Mouse (Mus musculus) heart, embryonic 11.5 days (tissue): Measurements from ENCODE around the gene Dnah11. TPM values are rescaled to one million over a fixed set of nuclear protein-coding genes. Genes with fewer than 3 reads are reported as not detected.

Experiments used
- ATAC-seq: fragments of 200-750 bp; cut with Nextera tagmentation; replicated peaks from 2 replicates; pipeline ENCODE4 v1.8.0; 2017; ENCODE audit warnings: moderate library complexity; ENCODE audit not compliant: insufficient number of reproducible peaks, low FRiP score, low TSS enrichment
- H3K27ac ChIP-seq: fragments of 300-500 bp; sonication (generic); 2 replicates; pipeline ENCODE4 v1.5.1; 2014; ENCODE audit warnings: mild to moderate bottlenecking, low read depth, low read length
- H3K27me3 ChIP-seq: fragments of 300-500 bp; sonication (generic); 2 replicates; pipeline ENCODE4 v1.6.1; 2014; ENCODE audit warnings: mild to moderate bottlenecking, low read length, mixed read lengths; ENCODE audit not compliant: control insufficient read depth, insufficient read depth
- H3K36me3 ChIP-seq: fragments of 300-500 bp; sonication (generic); 2 replicates; pipeline ENCODE4 v1.6.1; 2014; ENCODE audit warnings: mild to moderate bottlenecking, low read length, moderate library complexity, mixed read lengths; ENCODE audit not compliant: control insufficient read depth, insufficient read depth
- H3K4me1 ChIP-seq: fragments of 300-500 bp; sonication (generic); 2 replicates; pipeline ENCODE4 v1.6.1; 2014; ENCODE audit warnings: low read length; ENCODE audit not compliant: control insufficient read depth, insufficient read depth
- H3K4me2 ChIP-seq: fragments of 300-500 bp; sonication (generic); 2 replicates; pipeline ENCODE4 v1.6.1; 2014; ENCODE audit warnings: mild to moderate bottlenecking, moderate library complexity
- H3K4me3 ChIP-seq: fragments of 300-500 bp; sonication (generic); 2 replicates; pipeline ENCODE4 v1.5.1; 2014; ENCODE audit warnings: low read depth, low read length
- H3K9ac ChIP-seq: fragments of 300-500 bp; sonication (generic); 2 replicates; pipeline ENCODE4 v1.6.1; 2014; ENCODE audit warnings: mild to moderate bottlenecking, low read depth, low read length, moderate library complexity
- H3K9me3 ChIP-seq: fragments of 300-500 bp; sonication (generic); replicated peaks from 2 replicates; pipeline ENCODE4 v1.6.1; 2016; ENCODE audit warnings: low read length; ENCODE audit not compliant: control insufficient read depth
- WGBS: fragments of 180-500 bp; shearing (Covaris S2); extraction: QIAGEN DNeasy Blood & Tissue Kit; methylation state at CpG from one replicate; pipeline ENCODE4 v1.1.7; 2014; ENCODE audit not compliant: insufficient replicate concordance; 5-methylcytosine and 5-hydroxymethylcytosine counted together
- polyA plus RNA-seq: library from polyadenylated mRNA; unstranded; fragments of >200 nt; fragmentation: Nextera tagmentation; extraction: Ambion mirVana; gene quantifications from 2 replicates; pipeline ENCODE4 v1.2.1, GENCODE M21; 2014

Dnah11 gene
- polyA plus RNA-seq, 1 experiment from 2014 or later = 0.04 TPM

DNA sequence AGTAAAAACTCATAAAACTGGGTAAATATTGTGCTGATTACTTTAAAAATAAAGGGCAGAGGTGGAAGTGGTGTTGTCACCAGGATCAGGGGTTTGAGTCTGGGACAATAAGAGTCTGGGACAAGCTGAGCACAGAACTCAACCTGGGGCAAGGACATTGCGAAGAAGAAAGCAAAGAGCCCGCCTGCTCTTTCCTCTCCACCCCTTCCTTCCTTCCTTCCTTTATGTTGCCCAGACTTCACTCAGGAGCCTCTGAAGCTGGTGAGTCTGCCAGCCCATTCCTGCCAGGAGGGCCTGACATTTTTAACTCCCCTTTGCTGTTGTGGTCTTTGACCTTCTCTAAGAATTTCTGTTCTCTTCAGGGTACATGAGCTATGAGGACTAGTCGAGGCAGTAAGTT is 86.9 kb downstream of the Dnah11 start:
- 68% methylated on average over 3 of the region's 3 CpGs for WGBS
- Histone ChIP-seq H3K27me3 (no peaks in the 10 kb centered on the region), H3K4me3 (no peak overlapping the region)

DNA sequence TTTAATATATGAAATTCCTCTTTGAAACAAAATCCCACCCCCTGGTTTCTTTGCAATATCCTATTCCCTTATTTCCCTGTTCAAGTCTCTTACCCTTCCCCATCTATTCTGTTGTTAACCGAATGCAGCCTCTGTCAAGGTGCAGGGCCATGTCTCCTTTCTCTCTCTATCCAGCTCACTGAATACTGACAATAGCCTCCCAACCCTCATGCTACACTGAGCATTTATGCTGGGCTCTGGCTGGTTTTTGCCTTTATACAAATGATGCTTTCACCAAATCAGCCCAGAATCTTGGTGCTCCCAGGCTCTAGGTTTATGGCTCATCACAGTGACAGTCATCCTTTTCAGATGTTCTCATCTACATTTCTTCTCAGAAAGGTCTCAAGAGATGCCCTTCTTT is 91.1 kb downstream of the Dnah11 start:
- Histone ChIP-seq H3K9ac (no peak overlapping the region), H3K36me3 (no peaks in the 10 kb centered on the region), H3K4me3 (no peak overlapping the region), H3K27ac (no peak overlapping the region), H3K4me1 (no peaks in the 10 kb centered on the region), H3K27me3 (no peaks in the 10 kb centered on the region), H3K4me2 (no peak overlapping the region), H3K9me3 (no peaks in the 10 kb centered on the region)
- no peak for ATAC-seq
- 83% methylated on average over 1 of the region's 1 CpGs for WGBS

More for the DNA sequence above, 86.9 kb downstream of the Dnah11 start:
- H3K9me3 ChIP-seq = no peaks in the 10 kb centered on the region
- H3K4me2 ChIP-seq = no peak overlapping the region
- H3K27ac ChIP-seq = no peak overlapping the region
- no peak for ATAC-seq
- no peaks in the 10 kb centered on the region for H3K36me3 ChIP-seq
- no peak overlapping the region for H3K9ac ChIP-seq
- no peaks in the 10 kb centered on the region for H3K4me1 ChIP-seq

DNA sequence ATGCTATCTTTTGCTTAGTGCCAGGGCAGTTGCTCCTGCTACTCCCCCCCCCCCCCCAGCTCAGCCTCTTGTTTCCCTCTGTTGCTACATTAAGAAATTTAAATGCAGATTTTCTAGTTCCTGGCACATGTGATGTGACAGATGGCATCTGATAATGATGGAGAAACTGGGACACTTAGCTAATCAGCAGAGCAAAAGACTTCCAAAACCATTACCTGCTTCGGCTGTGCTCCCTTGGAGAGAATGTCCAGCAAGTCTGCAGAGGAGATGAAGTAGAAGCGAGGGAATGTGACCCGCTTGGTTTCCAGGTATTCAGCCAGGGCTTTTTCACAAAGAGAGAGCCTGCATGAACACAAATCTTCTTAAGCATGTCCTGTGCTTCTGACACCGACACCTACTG is 94.3 kb downstream of the Dnah11 start:
- H3K27me3 ChIP-seq = no peaks in the 10 kb centered on the region
- H3K36me3 ChIP-seq = no peaks in the 10 kb centered on the region
- H3K4me1 ChIP-seq = no peaks in the 10 kb centered on the region
- H3K9me3 ChIP-seq = no peaks in the 10 kb centered on the region
- 74% methylated on average over 4 of the region's 4 CpGs for WGBS
- no peak overlapping the region for H3K27ac ChIP-seq
- no peak overlapping the region for H3K9ac ChIP-seq
- H3K4me2 ChIP-seq = no peak overlapping the region
- ATAC-seq = no peak
- H3K4me3 ChIP-seq = no peak overlapping the region

DNA sequence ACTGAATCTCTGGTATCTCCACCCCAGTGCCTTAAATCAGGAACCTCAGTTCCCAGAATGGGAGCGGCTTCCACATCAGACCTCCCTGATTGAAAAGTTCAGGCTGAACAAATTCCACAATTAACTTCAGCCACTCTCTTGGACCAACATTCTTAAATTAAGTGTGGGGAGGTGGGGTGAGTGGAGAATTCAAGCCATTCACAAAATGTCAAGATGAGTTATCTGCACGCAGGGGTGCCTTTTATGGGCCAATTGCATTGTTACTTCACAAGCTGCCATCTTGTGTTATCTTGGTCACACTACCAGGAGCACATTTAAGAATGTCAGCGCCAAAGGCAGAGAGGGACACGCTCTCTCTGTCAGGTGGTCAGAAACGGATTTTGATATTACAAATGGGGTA is 99.1 kb downstream of the Dnah11 start:
- 70% methylated on average over 5 of the region's 5 CpGs for WGBS
- H3K27ac ChIP-seq = no peak overlapping the region
- H3K9me3 ChIP-seq = no peaks in the 10 kb centered on the region
- H3K4me1 ChIP-seq = no peaks in the 10 kb centered on the region
- no peak overlapping the region for H3K9ac ChIP-seq
- no peak for ATAC-seq
- H3K4me2 ChIP-seq = no peak overlapping the region
- H3K4me3 ChIP-seq = no peak overlapping the region
- H3K36me3 ChIP-seq = no peaks in the 10 kb centered on the region
- H3K27me3 ChIP-seq = no peaks in the 10 kb centered on the region

DNA sequence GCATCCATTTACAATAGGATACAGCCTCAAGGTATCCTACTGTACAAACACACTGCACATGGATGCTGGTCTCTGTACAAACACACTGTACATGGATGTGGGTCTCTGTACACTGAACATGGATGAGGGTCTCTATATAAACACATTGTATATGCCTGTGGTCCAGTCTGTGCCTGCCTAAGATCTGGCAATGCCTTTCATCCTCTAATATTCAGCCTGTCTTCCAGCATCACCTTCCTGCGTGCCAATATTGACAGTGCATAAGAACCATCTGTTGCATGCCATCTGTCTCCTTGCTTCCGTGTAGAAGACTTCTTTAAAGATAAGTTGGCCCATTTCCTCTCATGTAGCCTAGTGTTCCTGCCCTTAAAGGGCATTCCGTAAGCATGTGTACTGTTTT is 100.6 kb downstream of the Dnah11 start:
- Histone ChIP-seq H3K36me3 (no peaks in the 10 kb centered on the region), H3K9ac (no peak overlapping the region), H3K4me3 (no peak overlapping the region), H3K27me3 (no peaks in the 10 kb centered on the region), H3K27ac (no peak overlapping the region), H3K4me1 (no peaks in the 10 kb centered on the region), H3K9me3 (no peaks in the 10 kb centered on the region), H3K4me2 (no peak overlapping the region)
- 71% methylated on average over 3 of the region's 3 CpGs for WGBS
- ATAC-seq = no peak

DNA sequence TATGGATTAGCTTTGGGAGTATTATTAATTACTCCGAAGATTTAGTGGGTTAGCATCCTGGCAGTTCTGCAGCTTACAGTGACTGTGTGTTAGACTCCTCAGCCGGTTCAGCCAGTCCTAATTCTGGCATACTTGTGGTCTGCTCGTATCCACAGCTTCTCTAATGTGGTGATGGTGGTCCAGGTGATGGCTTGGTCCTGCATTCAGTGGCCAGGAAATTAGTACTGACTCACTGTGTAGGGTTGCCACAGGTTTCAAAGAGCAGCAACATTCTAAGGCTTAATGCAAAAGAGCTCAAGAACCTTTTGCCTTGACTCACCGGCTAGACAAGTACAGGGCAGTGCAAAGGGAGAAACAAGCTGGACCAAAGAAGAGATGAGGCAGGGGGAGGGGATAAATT is 103.9 kb downstream of the Dnah11 start:
- H3K9me3 ChIP-seq = no peaks in the 10 kb centered on the region
- H3K36me3 ChIP-seq = no peaks in the 10 kb centered on the region
- WGBS = 78% methylated on average over 4 of the region's 4 CpGs
- no peak overlapping the region for H3K27ac ChIP-seq
- H3K4me3 ChIP-seq = no peak overlapping the region
- no peak for ATAC-seq
- no peak overlapping the region for H3K4me2 ChIP-seq
- no peak overlapping the region for H3K9ac ChIP-seq
- no peaks in the 10 kb centered on the region for H3K27me3 ChIP-seq
- no peaks in the 10 kb centered on the region for H3K4me1 ChIP-seq

DNA sequence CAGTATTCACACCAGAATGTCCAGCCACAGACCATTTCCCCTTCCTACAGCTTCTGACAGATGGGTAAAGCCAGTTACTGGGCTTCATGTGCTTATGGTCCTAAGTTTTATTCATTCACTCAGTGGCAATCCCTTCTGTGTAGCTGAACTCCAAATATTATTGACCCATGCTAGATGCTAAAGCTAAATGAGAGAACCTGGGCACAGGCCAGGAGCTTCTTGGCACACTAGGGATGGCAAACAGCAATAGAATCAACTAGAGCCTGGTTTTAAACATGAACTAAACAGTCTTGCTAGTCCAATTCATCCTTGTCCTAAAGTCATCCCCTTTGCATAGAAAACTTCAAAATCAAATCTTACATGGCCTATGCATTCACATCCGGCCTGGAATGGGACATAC is 113.6 kb downstream of the Dnah11 start:
- no peaks in the 10 kb centered on the region for H3K36me3 ChIP-seq
- WGBS = 73% methylated on average over 1 of the region's 1 CpGs
- no peaks in the 10 kb centered on the region for H3K9me3 ChIP-seq
- no peak overlapping the region for H3K4me2 ChIP-seq
- H3K27me3 ChIP-seq = no peaks in the 10 kb centered on the region
- no peak overlapping the region for H3K27ac ChIP-seq
- no peak overlapping the region for H3K9ac ChIP-seq
- no peak overlapping the region for H3K4me3 ChIP-seq
- H3K4me1 ChIP-seq = no peaks in the 10 kb centered on the region
- no peak for ATAC-seq

DNA sequence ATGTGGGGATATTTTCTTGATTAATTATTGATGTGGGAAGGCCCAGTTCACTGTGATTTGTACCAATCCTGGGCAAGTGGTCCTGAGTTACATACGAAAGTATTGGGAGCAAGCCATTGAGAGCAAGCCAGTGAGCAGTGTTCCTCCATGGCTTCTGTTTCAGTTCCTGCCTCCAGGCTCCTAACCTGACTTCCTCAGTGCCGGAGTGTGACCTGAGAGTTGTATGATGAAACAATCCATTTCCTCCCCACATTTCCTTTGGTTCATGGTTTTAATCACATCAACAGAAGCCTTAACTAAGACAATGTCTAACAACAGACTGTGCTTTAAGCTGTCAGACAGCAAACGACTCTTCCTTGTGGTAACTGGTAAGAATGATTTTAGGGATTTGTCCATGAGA is 114.0 kb downstream of the Dnah11 start:
- WGBS = 81% methylated on average over 3 of the region's 3 CpGs
- Histone ChIP-seq H3K4me2 (no peak overlapping the region), H3K36me3 (no peaks in the 10 kb centered on the region), H3K27me3 (no peaks in the 10 kb centered on the region), H3K27ac (no peak overlapping the region), H3K9me3 (no peaks in the 10 kb centered on the region), H3K4me3 (no peak overlapping the region), H3K9ac (no peak overlapping the region), H3K4me1 (no peaks in the 10 kb centered on the region)
- no peak for ATAC-seq

DNA sequence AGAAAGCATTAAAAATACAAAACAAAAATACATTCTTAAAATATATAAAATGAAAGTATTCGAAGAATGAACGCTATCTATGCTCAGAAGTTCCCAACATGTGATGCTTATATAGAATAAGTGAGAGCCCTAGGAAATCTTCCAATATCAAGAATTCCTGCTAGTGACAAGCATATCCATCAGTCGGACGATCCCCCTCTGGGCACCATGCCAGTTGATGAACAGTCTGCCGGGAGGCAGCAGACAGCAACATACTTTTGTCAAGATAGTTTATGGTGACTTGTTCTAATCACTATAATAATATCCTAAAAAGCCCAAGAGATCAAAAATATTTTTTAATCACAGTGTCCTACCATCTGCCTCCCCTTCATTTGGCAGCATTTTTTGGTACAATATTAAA is 114.7 kb downstream of the Dnah11 start:
- Histone ChIP-seq H3K9me3 (no peaks in the 10 kb centered on the region), H3K4me3 (no peak overlapping the region), H3K27ac (no peak overlapping the region), H3K27me3 (no peaks in the 10 kb centered on the region), H3K36me3 (no peaks in the 10 kb centered on the region), H3K4me1 (no peaks in the 10 kb centered on the region), H3K9ac (no peak overlapping the region), H3K4me2 (no peak overlapping the region)
- no peak for ATAC-seq
- WGBS = 75% methylated on average over 5 of the region's 5 CpGs
